Mouse (Mus musculus): Measurements from ENCODE around the gene Hcn1. TPM values are rescaled to one million over a fixed set of nuclear protein-coding genes. Genes with fewer than 3 reads are reported as not detected.

Gene Hcn1
- 0.59 and 0.60 TPM in 2 replicates for polyA plus RNA-seq (2015; fragmentation: Nextera tagmentation; extraction: Ambion mirVana)

DNA sequence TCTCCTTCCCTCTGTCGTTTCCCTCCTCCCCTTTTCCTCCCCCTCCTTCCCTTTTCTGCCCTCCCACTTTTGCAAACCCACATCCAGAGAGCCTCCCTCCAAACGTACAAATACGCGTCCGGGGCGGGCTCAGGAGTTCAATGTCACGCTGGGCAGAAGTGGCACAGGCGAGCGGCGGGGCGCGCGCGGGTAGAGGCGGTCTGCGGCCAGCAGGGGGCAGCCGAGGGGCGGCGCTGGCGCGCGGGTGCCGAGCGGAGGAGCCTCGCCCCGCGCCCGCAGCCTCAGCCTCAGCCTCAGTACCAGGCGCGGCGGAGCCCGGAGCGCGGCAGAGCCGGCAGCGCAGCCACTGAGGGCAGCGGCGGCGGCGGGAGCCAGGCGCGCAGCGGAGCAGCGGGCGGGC, at the start of gene Hcn1:
TSS of gene Hcn1 (plus strand) at position 140 of the 400 bp plus-strand sequence.
- H3K4me2 ChIP-seq: peak within 1 kb of the TSS; percentile 69
- H3K27ac ChIP-seq: peak within 1 kb of the TSS; percentile 35; the same call in 1 of the 2 replicates
- peak within 1 kb of the TSS; percentile 56 for H3K9ac ChIP-seq
- peak within 1 kb of the TSS; percentile 60 for H3K4me3 ChIP-seq
- no peaks in the 10 kb centered on the region for H3K36me3 ChIP-seq (replicated peaks)
- H3K4me1 ChIP-seq: peaks cover 15% of the 10 kb centered on the region
- ATAC-seq (replicated peaks): peak; percentile 99
- WGBS: under 1% methylated on average over 27 of the region's 45 CpGs
- H3K9me3 ChIP-seq: no peaks in the 10 kb centered on the region
- H3K27me3 ChIP-seq (replicated peaks): peaks cover 7% of the 10 kb centered on the region

DNA sequence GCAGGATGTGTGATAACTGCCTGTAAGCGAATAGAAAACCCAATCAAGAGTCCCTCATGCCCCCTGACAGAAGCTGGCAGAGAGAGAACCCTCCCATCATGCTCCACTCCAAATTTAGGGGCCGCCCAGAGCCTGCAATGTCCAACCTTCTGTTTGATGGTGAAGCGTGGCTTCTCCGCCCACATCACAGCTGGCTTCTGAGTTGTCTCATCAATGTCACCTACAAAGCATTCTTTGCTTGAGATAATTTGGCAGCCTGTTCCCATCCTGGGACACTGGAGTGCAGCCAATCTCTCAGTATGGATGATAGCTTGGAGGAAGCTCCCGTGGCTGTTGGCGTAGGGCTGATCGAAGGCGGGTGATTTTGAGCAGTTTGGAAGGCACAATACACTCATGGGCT, 34.9 kb upstream of the Hcn1 start:
- Histone ChIP-seq H3K27ac (no peak overlapping the region), H3K27me3 (replicated peaks) (no peaks in the 10 kb centered on the region), H3K4me3 (no peak overlapping the region), H3K4me1 (no peaks in the 10 kb centered on the region), H3K36me3 (replicated peaks) (no peaks in the 10 kb centered on the region), H3K4me2 (no peak overlapping the region), H3K9me3 (no peaks in the 10 kb centered on the region), H3K9ac (no peak overlapping the region)
- ATAC-seq (replicated peaks): no peak
- WGBS: 79% methylated on average over 8 of the region's 8 CpGs

DNA sequence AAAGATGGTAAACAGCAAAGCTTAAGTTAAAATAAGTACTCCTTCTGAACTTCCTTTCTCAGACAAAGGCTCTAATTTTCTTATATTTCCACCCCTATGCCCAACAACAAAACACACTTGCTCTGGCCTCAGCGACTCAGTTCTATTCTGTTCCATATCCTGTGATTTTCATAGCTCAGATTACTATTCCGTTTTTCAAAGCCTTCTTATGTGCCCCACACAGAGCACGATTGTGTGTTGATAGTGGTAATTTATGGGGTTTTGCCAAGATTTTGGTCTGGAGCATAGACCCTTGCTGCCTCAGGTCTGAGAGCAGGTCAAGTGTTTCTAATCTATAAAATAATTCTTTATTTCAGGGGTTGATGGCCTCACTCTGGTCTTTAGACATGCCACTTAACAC, 30.4 kb upstream of the Hcn1 start:
- Histone ChIP-seq H3K27ac (no peak overlapping the region), H3K4me1 (no peaks in the 10 kb centered on the region), H3K9ac (no peak overlapping the region), H3K4me2 (no peak overlapping the region), H3K9me3 (no peaks in the 10 kb centered on the region), H3K27me3 (replicated peaks) (no peaks in the 10 kb centered on the region), H3K36me3 (replicated peaks) (no peaks in the 10 kb centered on the region), H3K4me3 (no peak overlapping the region)
- 50% methylated on average over 3 of the region's 3 CpGs for WGBS
- no peak for ATAC-seq (replicated peaks)

DNA sequence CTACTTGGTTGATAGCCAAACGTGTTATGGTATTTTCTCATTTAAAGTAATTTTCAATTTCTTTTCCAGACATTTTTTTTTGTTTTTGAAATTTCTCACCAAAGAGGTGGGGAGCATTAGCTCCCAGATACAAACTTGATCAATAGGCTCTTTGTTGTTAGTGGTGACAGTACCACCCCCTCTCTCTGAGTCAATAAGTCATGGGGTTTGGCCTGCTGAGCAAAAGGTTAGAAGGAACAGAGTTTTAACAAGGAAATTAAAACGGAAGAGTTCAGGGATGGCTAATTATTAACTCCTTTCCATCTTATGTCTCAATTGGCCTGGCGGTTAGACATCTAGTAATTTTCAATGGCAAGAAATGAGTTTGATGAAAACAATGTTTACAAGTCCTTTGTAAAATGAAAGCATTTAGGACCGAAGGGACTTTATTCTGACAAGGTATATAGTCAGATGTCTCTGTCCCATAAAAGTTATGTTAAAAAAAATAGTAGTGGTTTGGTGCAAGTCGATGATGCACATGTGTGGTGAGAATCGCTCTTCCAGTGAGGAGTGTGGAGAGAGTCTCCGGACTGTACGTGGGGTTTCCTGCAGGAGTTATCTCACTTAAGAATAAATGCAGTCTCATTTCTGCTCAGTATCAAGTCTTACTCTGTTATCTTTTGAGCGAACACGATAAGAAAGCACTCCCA, 7.5 kb upstream of the Hcn1 start:
- no peaks in the 10 kb centered on the region for H3K4me1 ChIP-seq
- no peak for ATAC-seq (replicated peaks)
- no peaks in the 10 kb centered on the region for H3K36me3 ChIP-seq (replicated peaks)
- no peak overlapping the region for H3K4me3 ChIP-seq
- H3K27me3 ChIP-seq (replicated peaks): no peaks in the 10 kb centered on the region
- H3K27ac ChIP-seq: no peak overlapping the region
- no peaks in the 10 kb centered on the region for H3K9me3 ChIP-seq
- WGBS: 62% methylated on average over 10 of the region's 10 CpGs
- no peak overlapping the region for H3K9ac ChIP-seq
- H3K4me2 ChIP-seq: no peak overlapping the region

DNA sequence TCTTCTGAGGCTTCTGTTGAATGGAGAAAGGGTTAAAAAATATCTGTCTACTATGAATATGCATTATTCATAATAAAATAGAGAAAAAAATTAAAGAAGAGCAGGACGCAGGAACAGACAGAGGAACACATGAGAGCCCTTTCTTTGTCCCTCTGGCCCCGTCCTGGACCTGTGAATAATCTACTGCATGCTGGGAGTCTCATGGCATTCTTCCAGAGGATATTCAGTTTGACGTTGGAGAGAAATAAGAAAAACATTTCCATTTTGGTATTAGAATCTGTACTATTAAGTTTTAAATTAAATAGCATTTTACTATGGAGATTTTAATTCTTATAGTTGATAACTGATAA, 7.0 kb upstream of the Hcn1 start:
- H3K4me2 ChIP-seq: no peak overlapping the region
- H3K4me3 ChIP-seq: no peak overlapping the region
- H3K27me3 ChIP-seq (replicated peaks): no peaks in the 10 kb centered on the region
- H3K9ac ChIP-seq: no peak overlapping the region
- no peaks in the 10 kb centered on the region for H3K36me3 ChIP-seq (replicated peaks)
- no peak for ATAC-seq (replicated peaks)
- H3K9me3 ChIP-seq: no peaks in the 10 kb centered on the region
- H3K27ac ChIP-seq: no peak overlapping the region
- WGBS: 10% methylated on average over 3 of the region's 3 CpGs
- no peaks in the 10 kb centered on the region for H3K4me1 ChIP-seq

DNA sequence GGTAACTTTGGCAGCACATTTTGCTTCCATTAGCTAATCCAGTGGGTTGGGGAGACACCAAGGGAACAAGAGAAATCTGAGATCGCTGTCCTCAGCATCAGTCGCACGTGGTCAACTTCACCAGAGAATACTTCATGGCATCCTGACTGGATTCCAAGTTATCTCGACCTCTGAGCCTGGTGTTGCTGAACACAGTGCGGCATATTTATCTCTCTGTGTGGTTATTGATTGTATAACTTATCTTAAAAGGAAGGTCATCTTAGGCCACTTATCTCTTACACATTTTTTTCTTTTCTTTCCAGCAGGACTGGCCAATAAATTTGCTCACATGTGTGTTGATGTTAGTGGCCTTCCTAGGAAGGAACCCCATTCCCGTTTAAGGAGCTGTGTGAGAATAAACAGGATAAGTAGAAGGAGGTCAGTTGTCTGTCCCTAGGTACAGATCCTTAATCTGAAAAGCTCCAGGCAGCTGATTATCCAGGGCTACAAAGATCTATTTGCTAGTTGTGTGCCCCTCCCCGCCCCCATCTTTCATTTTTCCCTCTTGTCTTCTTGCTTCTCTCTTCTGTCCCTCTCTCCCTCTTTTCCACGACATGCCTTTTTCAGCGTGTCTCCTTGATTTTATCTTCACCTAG, 672 bp upstream of the Hcn1 start:
- Histone ChIP-seq H3K9me3 (no peaks in the 10 kb centered on the region), H3K9ac (no peak overlapping the region), H3K36me3 (replicated peaks) (no peaks in the 10 kb centered on the region), H3K4me2 (no peak overlapping the region; the same call in 1 of the 2 replicates), H3K4me1 (peaks cover 15% of the 10 kb centered on the region), H3K4me3 (no peak overlapping the region), H3K27me3 (replicated peaks) (peaks cover 7% of the 10 kb centered on the region), H3K27ac (no peak overlapping the region)
- no peak for ATAC-seq (replicated peaks)
- 53% methylated on average over 9 of the region's 9 CpGs for WGBS

DNA sequence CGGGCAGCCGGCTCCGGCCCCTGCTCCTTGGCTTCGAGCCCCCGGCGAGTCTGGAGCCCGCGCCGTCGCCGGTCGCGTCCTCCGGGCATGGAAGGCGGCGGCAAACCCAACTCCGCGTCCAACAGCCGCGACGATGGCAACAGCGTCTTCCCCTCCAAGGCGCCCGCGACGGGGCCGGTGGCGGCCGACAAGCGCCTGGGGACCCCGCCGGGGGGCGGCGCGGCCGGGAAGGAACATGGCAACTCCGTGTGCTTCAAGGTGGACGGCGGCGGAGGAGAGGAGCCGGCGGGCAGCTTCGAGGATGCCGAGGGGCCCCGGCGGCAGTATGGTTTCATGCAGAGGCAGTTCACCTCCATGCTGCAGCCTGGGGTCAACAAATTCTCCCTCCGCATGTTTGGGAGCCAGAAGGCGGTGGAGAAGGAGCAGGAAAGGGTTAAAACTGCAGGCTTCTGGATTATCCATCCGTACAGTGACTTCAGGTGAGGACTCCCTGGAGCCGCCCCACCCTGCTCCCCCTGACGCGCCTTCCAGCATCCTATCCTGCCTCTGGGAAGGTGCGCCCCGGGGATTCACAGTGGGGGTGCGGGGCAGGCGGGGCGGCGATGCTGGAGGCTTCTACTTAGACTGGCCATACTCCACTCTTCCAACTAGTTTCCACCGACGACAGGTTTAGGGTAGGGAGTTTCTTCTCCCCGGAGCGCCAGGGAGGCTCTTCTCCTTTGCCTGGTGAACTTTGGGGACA, 668 bp downstream of the Hcn1 start:
- Histone ChIP-seq H3K4me1 (peaks cover 15% of the 10 kb centered on the region), H3K9ac (peak overlapping the region; percentile 56), H3K36me3 (replicated peaks) (no peaks in the 10 kb centered on the region), H3K9me3 (no peaks in the 10 kb centered on the region), H3K4me3 (peak overlapping the region; percentile 60), H3K27ac (peak overlapping the region; percentile 35; the same call in 1 of the 2 replicates), H3K27me3 (replicated peaks) (peaks cover 7% of the 10 kb centered on the region), H3K4me2 (peak overlapping the region; percentile 69)
- WGBS: under 1% methylated on average over 56 of the region's 62 CpGs
- peak; percentile 85 for ATAC-seq (replicated peaks)

DNA sequence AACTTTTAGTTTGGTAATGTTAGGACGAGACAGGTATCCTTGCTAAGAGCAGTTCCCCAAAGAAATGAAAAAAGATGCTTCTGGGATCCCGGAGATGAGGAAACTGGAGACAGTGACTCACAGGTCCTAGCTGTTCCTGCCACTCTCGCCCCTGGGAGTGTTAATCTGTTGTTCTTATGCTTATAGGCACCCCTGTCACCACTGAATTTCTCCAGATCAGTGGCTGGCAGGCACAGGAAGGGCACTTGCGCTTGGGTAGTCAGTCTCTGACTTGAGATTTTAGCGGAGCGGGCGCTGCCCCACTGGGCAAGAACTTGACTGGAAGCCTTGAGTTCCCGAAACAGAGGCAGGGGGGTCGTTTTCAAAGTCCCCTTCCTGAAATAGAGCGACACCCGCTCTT, 1.3 kb downstream of the Hcn1 start:
- H3K27ac ChIP-seq: no peak overlapping the region
- H3K36me3 ChIP-seq (replicated peaks): no peaks in the 10 kb centered on the region
- H3K4me3 ChIP-seq: peak overlapping the region; percentile 60
- no peak for ATAC-seq (replicated peaks)
- WGBS: 10% methylated on average over 11 of the region's 11 CpGs
- no peaks in the 10 kb centered on the region for H3K9me3 ChIP-seq
- H3K27me3 ChIP-seq (replicated peaks): peaks cover 7% of the 10 kb centered on the region
- peaks cover 15% of the 10 kb centered on the region for H3K4me1 ChIP-seq
- peak overlapping the region; percentile 69 for H3K4me2 ChIP-seq
- peak overlapping the region; percentile 56 for H3K9ac ChIP-seq

DNA sequence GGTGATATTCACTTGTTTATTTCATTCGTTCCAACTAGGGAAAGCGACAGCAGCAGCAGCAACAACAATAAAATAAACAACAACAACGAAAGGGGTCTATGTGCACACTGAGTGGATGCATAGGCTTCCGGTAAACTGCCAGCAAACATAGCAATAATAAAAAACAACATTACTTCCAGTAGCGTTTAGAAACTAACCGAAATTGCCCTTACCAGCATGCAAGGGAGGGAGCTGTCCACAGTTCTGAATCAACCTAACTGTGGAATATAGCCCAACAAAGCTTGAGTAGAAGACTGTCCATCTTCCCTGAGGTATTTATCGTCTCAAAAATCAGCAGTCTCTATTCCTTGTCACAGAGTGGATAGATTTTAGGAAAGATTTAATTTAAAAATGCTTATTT, 2.0 kb downstream of the Hcn1 start:
- Histone ChIP-seq H3K27me3 (replicated peaks) (peaks cover 7% of the 10 kb centered on the region), H3K4me3 (peak overlapping the region; percentile 60), H3K9ac (no peak overlapping the region), H3K36me3 (replicated peaks) (no peaks in the 10 kb centered on the region), H3K4me2 (peak overlapping the region; percentile 69), H3K9me3 (no peaks in the 10 kb centered on the region), H3K27ac (no peak overlapping the region), H3K4me1 (peaks cover 15% of the 10 kb centered on the region)
- ATAC-seq (replicated peaks): no peak
- 36% methylated on average over 7 of the region's 7 CpGs for WGBS

DNA sequence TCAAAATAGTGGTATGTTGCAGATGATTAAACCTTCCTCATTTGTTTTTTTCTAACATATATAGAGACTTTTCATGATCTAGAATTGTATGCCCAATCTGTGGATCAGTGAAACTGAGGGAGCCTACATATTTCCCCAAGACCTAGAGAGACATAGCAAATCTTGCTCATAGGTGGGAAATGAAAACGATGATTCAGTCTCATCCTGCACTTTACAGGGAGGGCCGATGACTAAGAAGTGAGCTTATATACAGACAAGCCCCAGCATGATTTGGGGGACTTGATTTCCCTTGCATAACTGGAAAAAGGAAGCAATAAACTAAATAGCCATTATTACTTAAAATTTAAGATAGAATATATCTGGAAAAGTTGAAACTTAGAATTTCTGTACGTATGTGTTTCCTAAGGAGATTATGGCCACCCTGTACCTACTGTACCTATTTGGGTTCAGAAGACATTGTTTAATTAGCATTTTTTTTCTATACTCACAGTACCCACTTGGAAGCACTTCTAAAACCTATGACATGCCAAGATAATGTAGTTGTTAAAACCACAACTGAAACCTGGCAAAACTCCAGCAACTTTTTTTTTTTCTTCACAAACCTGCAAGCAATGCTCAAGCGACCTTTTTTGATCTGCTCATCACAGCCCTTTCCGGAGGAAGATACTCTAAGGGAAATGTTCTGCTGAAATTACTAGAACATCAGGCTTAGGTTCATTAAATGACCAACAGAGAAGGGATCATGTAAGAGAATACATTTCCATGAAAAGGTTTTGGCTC, 3.0 kb downstream of the Hcn1 start:
- Histone ChIP-seq H3K27ac (no peak overlapping the region), H3K4me2 (no peak overlapping the region), H3K9ac (no peak overlapping the region), H3K27me3 (replicated peaks) (peaks cover 7% of the 10 kb centered on the region), H3K4me1 (peaks cover 15% of the 10 kb centered on the region), H3K9me3 (no peaks in the 10 kb centered on the region), H3K36me3 (replicated peaks) (no peaks in the 10 kb centered on the region), H3K4me3 (no peak overlapping the region)
- ATAC-seq (replicated peaks): no peak
- 84% methylated on average over 5 of the region's 5 CpGs for WGBS

DNA sequence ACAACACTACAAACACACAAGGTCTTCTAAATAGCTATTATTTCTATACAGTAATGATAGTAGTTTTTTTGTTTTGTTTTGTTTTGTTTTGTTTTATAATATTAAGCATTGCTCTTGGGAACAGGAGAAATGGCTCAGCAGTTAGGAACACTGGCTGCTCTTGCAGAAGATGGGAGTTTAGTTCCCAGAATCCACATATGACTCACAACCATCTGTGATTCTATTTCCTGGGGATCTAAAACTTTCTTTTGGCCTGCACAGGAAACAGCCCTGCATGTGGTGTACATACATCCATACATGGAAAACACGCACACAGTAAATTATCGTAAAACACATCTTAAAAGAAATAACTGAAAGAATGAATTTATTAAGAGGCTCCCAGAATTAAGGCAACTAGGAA, 9.8 kb downstream of the Hcn1 start:
- WGBS: 89% methylated on average over 2 of the region's 2 CpGs
- H3K9ac ChIP-seq: no peak overlapping the region
- H3K4me3 ChIP-seq: no peak overlapping the region
- H3K4me1 ChIP-seq: no peaks in the 10 kb centered on the region
- no peak for ATAC-seq (replicated peaks)
- H3K27me3 ChIP-seq (replicated peaks): no peaks in the 10 kb centered on the region
- no peaks in the 10 kb centered on the region for H3K9me3 ChIP-seq
- no peak overlapping the region for H3K27ac ChIP-seq
- H3K36me3 ChIP-seq (replicated peaks): no peaks in the 10 kb centered on the region
- H3K4me2 ChIP-seq: no peak overlapping the region

DNA sequence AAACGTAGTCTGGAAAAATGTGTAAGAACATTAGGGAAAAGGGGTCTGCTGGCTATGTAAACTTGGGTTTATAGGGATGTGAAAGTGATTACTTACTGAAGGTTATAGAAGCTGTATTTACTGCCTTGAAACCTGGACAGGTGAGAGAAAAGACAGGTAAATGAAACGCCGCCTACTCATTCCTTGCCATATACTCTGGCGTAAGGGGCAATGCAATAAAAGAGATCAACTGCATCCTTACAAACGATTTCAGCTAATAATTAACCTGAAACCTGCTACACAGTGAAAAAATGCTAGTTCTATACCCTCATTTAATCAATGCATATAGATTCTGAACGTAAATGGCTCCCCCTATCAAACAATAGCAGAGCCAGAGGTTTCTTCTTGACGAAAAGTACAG, 17.4 kb downstream of the Hcn1 start:
- H3K9ac ChIP-seq: no peak overlapping the region
- no peaks in the 10 kb centered on the region for H3K4me1 ChIP-seq
- ATAC-seq (replicated peaks): no peak
- H3K9me3 ChIP-seq: no peaks in the 10 kb centered on the region
- H3K4me2 ChIP-seq: no peak overlapping the region
- no peak overlapping the region for H3K27ac ChIP-seq
- no peaks in the 10 kb centered on the region for H3K27me3 ChIP-seq (replicated peaks)
- H3K36me3 ChIP-seq (replicated peaks): no peaks in the 10 kb centered on the region
- WGBS: 85% methylated on average over 7 of the region's 7 CpGs
- H3K4me3 ChIP-seq: no peak overlapping the region

All from midbrain, embryonic 15.5 days (tissue).